Mouse (Mus musculus) limb, embryonic 14.5 days (tissue): ENCODE data around the gene Ndufa6. TPM values are rescaled to one million over a fixed set of nuclear protein-coding genes. Genes with fewer than 3 reads are reported as not detected.

ENCODE experiments used
- ATAC-seq: fragments of 200-750 bp; cut with Nextera tagmentation; 2 replicates; pipeline ENCODE4 v1.8.0; 2017; ENCODE audit warnings: low read depth, moderate number of reproducible peaks, moderate TSS enrichment; ENCODE audit not compliant: low FRiP score
- DNase-seq: peaks from one replicate; pipeline ENCODE4 v3.0.0-alpha.2; 2015; ENCODE audit warnings: low spot score
- H3K27ac ChIP-seq: fragments of 300-500 bp; sonication (generic); replicated peaks from 2 replicates; pipeline ENCODE4 v1.5.1; 2014; ENCODE audit warnings: low read depth, mild to moderate bottlenecking, low read length, moderate library complexity, mixed read lengths
- H3K27me3 ChIP-seq: fragments of 300-500 bp; sonication (generic); 2 replicates; pipeline ENCODE4 v1.6.1; 2014; ENCODE audit warnings: low read length, mixed read lengths; ENCODE audit not compliant: control insufficient read depth, insufficient read depth
- H3K36me3 ChIP-seq: fragments of 300-500 bp; sonication (generic); 2 replicates; pipeline ENCODE4 v1.6.1; 2014; ENCODE audit warnings: mild to moderate bottlenecking, low read length, moderate library complexity, mixed read lengths; ENCODE audit not compliant: control insufficient read depth, insufficient read depth
- H3K4me1 ChIP-seq: fragments of 300-500 bp; sonication (generic); 2 replicates; pipeline ENCODE4 v1.6.1; 2014; ENCODE audit warnings: antibody characterized with exemption, low read length, mixed read lengths; ENCODE audit not compliant: control insufficient read depth, insufficient read depth
- H3K4me2 ChIP-seq: fragments of 300-500 bp; sonication (generic); replicated peaks from 2 replicates; pipeline ENCODE4 v1.6.1; 2014; ENCODE audit warnings: low read depth, mild to moderate bottlenecking, low read length, moderate library complexity; ENCODE audit not compliant: severe bottlenecking
- H3K4me3 ChIP-seq: fragments of 300-500 bp; sonication (generic); replicated peaks from 2 replicates; pipeline ENCODE4 v1.5.1; 2014; ENCODE audit warnings: low read length
- H3K9ac ChIP-seq: fragments of 300-500 bp; sonication (generic); 2 replicates; pipeline ENCODE4 v1.6.1; 2014; ENCODE audit warnings: mild to moderate bottlenecking, low read depth, low read length, moderate library complexity; ENCODE audit not compliant: severe bottlenecking
- H3K9me3 ChIP-seq: fragments of 300-500 bp; sonication (generic); 2 replicates; pipeline ENCODE4 v1.6.1; 2016; ENCODE audit warnings: low read length; ENCODE audit not compliant: control insufficient read depth
- POLR2A ChIP-seq: fragments of 200-500 bp; IDR thresholded peaks from 2 replicates; pipeline ENCODE4 v1.8.0; 2012; ENCODE audit warnings: inconsistent platforms, mild to moderate bottlenecking, moderate library complexity, borderline replicate concordance; ENCODE audit not compliant: insufficient read depth, insufficient read length; ENCODE audit errors: extremely low read depth
- WGBS: fragments of 180-500 bp; shearing (Covaris S2); extraction: QIAGEN DNeasy Blood & Tissue Kit; methylation state at CpG from one replicate; pipeline ENCODE4 v1.1.7; 2014; 5-methylcytosine and 5-hydroxymethylcytosine counted together
- microRNA-seq: library from miRNA; unstranded; fragments of <30 nt; microRNA quantifications from one replicate; pipeline ENCODE4, GENCODE M21; 2016
- polyA plus RNA-seq, 2 experiments: library from polyadenylated mRNA; depleted of rRNA in 1 of 2; stranded (reverse) in 1 of 2; unstranded in 1 of 2; fragments of >200 nt; fragmentation: Nextera tagmentation in 1 of 2; extraction: Ambion mirVana in 1 of 2; gene quantifications; 2 replicates each; pipeline versions ENCODE4 v1.2.1 to v1.2.3; 2012 to 2014

The Ndufa6 gene
- polyA plus RNA-seq, 2 experiments, result 318 to 348 TPM

- no peak overlapping the region for H3K4me3 ChIP-seq
- no peak for TF ChIP-seq POLR2A
- H3K27ac ChIP-seq, result no peak overlapping the region
- H3K9me3 ChIP-seq, result no peaks in the 10 kb centered on the region
- no peak overlapping the region for H3K9ac ChIP-seq
- no peak for ATAC-seq
- 0 out of 2 replicates have a peak, but pooled peaks cover 3% of the 10 kb centered on the region for H3K4me1 ChIP-seq
- no peak for DNase-seq
- 50% methylated on average over 2 of the region's 2 CpGs for WGBS
- peaks cover 11% of the 10 kb centered on the region for H3K36me3 ChIP-seq
- no peak overlapping the region for H3K4me2 ChIP-seq
- H3K27me3 ChIP-seq, result no peaks in the 10 kb centered on the region
Measured at GRCm38 (mm10) chr15:82325382-82325781, 28.7 kb downstream of the Ndufa6 start.

DNA sequence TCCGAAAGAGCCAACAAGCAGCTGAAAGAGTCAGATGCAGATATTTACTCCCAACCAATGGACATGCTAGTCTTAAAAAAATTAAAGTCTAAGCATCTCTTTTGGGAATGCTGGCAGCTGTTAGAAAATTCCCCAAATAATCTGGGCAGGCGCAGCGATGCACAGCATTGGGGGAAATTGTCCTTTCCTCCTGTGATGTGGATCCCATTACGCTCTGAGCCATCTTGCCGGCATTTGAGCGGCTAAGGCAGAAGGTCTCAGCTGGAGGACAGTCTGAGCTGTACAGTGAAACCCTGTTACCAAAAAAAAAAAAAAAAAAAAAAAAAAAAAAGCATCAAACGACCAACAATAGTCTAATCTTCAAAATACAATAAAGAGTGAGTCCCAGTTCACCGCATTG lies 31.9 kb downstream of the Ndufa6 start:
- peak; percentile 55; the same call in 1 of the 2 replicates for ATAC-seq
- Histone ChIP-seq H3K27ac (no peak overlapping the region), H3K27me3 (no peaks in the 10 kb centered on the region), H3K4me3 (no peak overlapping the region), H3K4me1 (0 out of 2 replicates have a peak, but pooled peaks cover 3% of the 10 kb centered on the region), H3K36me3 (no peaks in the 10 kb centered on the region), H3K9me3 (no peaks in the 10 kb centered on the region), H3K9ac (no peak overlapping the region), H3K4me2 (no peak overlapping the region)
- 78% methylated on average over 8 of the region's 8 CpGs for WGBS
- peak; percentile 36 for DNase-seq
- TF ChIP-seq POLR2A, result no peak

DNA sequence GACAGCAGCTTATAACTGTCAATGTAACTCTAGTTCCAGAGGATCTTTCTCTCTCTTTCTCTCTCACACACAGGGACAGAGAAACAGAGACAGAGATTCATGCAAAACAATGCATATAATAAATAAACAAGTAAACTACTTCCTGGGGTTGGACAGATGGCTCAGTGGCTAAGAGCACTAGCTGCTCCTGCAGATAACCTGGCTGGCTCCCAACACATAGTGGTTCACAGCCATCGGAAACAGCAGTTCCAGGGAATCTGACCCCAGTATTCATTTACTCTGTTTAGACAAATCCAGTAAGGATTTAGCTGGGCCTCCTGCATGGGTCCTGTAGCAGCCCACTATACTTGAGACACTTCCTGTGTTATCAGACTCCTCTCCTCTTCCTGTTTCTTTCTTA lies 34.5 kb downstream of the Ndufa6 start:
- H3K9ac ChIP-seq, result no peak overlapping the region
- WGBS, result 93% methylated on average over 1 of the region's 1 CpGs
- no peak for ATAC-seq

DNA sequence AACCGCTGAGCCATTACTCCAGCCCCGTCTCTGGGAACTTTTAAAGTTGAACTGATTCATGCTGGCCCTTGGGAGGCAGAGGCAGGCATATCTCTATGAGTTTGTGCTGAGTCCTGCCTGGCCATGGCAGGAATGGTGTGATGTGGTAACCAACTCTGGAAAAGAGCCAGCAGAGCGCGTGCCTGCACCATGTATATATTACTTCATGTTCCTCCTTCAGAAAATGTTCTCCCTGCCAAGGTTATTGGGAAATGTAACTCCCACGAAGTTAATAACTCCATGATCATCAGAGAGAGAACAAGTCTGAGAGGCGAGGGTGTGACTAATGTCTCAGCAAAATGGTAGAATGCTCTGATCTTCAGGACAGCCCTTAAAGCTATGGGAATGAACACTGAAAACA lies 36.3 kb downstream of the Ndufa6 start:
- Histone ChIP-seq H3K4me3 (no peak overlapping the region), H3K4me2 (no peak overlapping the region), H3K36me3 (no peaks in the 10 kb centered on the region), H3K9me3 (no peaks in the 10 kb centered on the region), H3K4me1 (no peaks in the 10 kb centered on the region), H3K27me3 (no peaks in the 10 kb centered on the region), H3K9ac (no peak overlapping the region), H3K27ac (no peak overlapping the region)
- DNase-seq (no peak), ATAC-seq (no peak)
- no peak for TF ChIP-seq POLR2A
- 80% methylated on average over 6 of the region's 6 CpGs for WGBS

More for the DNA sequence above, 34.5 kb downstream of the Ndufa6 start:
- no peak overlapping the region for H3K4me3 ChIP-seq
- no peaks in the 10 kb centered on the region for H3K36me3 ChIP-seq
- no peak for DNase-seq
- H3K4me2 ChIP-seq, result no peak overlapping the region
- TF ChIP-seq POLR2A, result no peak
- H3K9me3 ChIP-seq, result no peaks in the 10 kb centered on the region
- H3K27me3 ChIP-seq, result no peaks in the 10 kb centered on the region
- no peak overlapping the region for H3K27ac ChIP-seq
- 0 out of 2 replicates have a peak, but pooled peaks cover 3% of the 10 kb centered on the region for H3K4me1 ChIP-seq

DNA sequence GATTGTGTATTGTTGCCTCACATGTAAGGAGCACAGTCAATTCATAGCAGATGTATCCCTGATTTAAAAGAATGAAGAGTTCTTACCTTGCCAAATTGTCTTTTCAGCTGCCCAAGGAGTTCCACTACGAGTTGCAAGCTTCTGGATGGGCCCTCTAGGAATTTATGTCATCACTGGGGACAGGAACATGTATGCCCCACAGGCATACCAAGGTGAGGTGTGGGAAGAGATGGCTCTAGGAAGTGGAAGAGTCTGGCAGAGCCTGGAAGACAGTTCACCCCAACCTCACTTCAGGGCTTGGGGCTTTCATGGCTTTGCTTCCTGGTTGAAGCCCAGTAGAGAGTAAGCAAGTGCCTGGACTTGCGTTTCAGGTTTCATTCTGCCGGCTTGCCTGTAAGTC lies 45.7 kb downstream of the Ndufa6 start:
- WGBS, result 64% methylated on average over 3 of the region's 3 CpGs
- no peak for DNase-seq
- no peak for TF ChIP-seq POLR2A
- Histone ChIP-seq H3K4me1 (no peaks in the 10 kb centered on the region), H3K27ac (no peak overlapping the region), H3K4me2 (no peak overlapping the region), H3K36me3 (no peaks in the 10 kb centered on the region), H3K9me3 (no peaks in the 10 kb centered on the region), H3K4me3 (no peak overlapping the region), H3K9ac (no peak overlapping the region), H3K27me3 (no peaks in the 10 kb centered on the region)
- no peak for ATAC-seq

GRCm38 (mm10) chr15:82307107-82307506 lies 47.0 kb downstream of the Ndufa6 start:
- Histone ChIP-seq H3K4me3 (no peak overlapping the region), H3K36me3 (no peaks in the 10 kb centered on the region), H3K27ac (no peak overlapping the region), H3K9ac (no peak overlapping the region), H3K27me3 (no peaks in the 10 kb centered on the region), H3K9me3 (no peaks in the 10 kb centered on the region), H3K4me2 (no peak overlapping the region), H3K4me1 (no peaks in the 10 kb centered on the region)
- TF ChIP-seq POLR2A, result no peak
- ATAC-seq, result no peak
- DNase-seq, result no peak
- 73% methylated on average over 3 of the region's 3 CpGs for WGBS

Small RNA genes within 50 kb of the gene (microRNA-seq; reads per million reads assigned to microRNA genes)
- not detected for gene Mir7684

Other genes with a start within 250 kb of the Ndufa6 start
- 39.6 and 40.7 TPM in 2 replicates for gene Ccdc134, start 226.4 kb downstream of the Ndufa6 start, polyA plus RNA-seq (2012; rRNA removed)
- gene Ccdc134, start 226.4 kb downstream of the Ndufa6 start, polyA plus RNA-seq (2014; fragmentation: Nextera tagmentation; extraction: Ambion mirVana), result 26.4 and 28.3 TPM in 2 replicates
- gene Srebf2, start 207.1 kb downstream of the Ndufa6 start, polyA plus RNA-seq (2012; rRNA removed), result 131 and 253 TPM in 2 replicates
- gene Srebf2, start 207.1 kb downstream of the Ndufa6 start, polyA plus RNA-seq (2014; fragmentation: Nextera tagmentation; extraction: Ambion mirVana), result 122 and 125 TPM in 2 replicates
- 1.1 and 1.5 TPM in 2 replicates for gene Shisa8, start 141.5 kb downstream of the Ndufa6 start, polyA plus RNA-seq (2012; rRNA removed)
- gene Shisa8, start 141.5 kb downstream of the Ndufa6 start, polyA plus RNA-seq (2014; fragmentation: Nextera tagmentation; extraction: Ambion mirVana), result 0.41 and 0.54 TPM in 2 replicates
- 0.29 and 0.46 TPM in 2 replicates for gene Tnfrsf13c, start 130.0 kb downstream of the Ndufa6 start, polyA plus RNA-seq (2012; rRNA removed)
- gene Tnfrsf13c, start 130.0 kb downstream of the Ndufa6 start, polyA plus RNA-seq (2014; fragmentation: Nextera tagmentation; extraction: Ambion mirVana), result 0.22 and 0.29 TPM in 2 replicates
- 39.4 and 43.3 TPM in 2 replicates for gene Cenpm, start 109.6 kb downstream of the Ndufa6 start, polyA plus RNA-seq (2012; rRNA removed)
- gene Cenpm, start 109.6 kb downstream of the Ndufa6 start, polyA plus RNA-seq (2014; fragmentation: Nextera tagmentation; extraction: Ambion mirVana), result 57.7 and 59.3 TPM in 2 replicates
- gene 1500009C09Rik, start 101.9 kb downstream of the Ndufa6 start, polyA plus RNA-seq (2012; rRNA removed), result 0.35 and 0.40 TPM in 2 replicates
- gene 1500009C09Rik, start 101.9 kb downstream of the Ndufa6 start, polyA plus RNA-seq (2014; fragmentation: Nextera tagmentation; extraction: Ambion mirVana), result not detected in 2 replicates
- 23.7 and 26.6 TPM in 2 replicates for gene Sept3, start 79.4 kb downstream of the Ndufa6 start, polyA plus RNA-seq (2012; rRNA removed)
- 12.0 and 13.3 TPM in 2 replicates for gene Sept3, start 79.4 kb downstream of the Ndufa6 start, polyA plus RNA-seq (2014; fragmentation: Nextera tagmentation; extraction: Ambion mirVana)
- gene Wbp2nl, start 55.4 kb downstream of the Ndufa6 start, polyA plus RNA-seq (2012; rRNA removed), result 0.24 and 0.47 TPM in 2 replicates
- gene Wbp2nl, start 55.4 kb downstream of the Ndufa6 start, polyA plus RNA-seq (2014; fragmentation: Nextera tagmentation; extraction: Ambion mirVana), result not detected in 2 replicates
- gene Naga, start 15.4 kb downstream of the Ndufa6 start, polyA plus RNA-seq (2012; rRNA removed), result 101 and 118 TPM in 2 replicates
- gene Naga, start 15.4 kb downstream of the Ndufa6 start, polyA plus RNA-seq (2014; fragmentation: Nextera tagmentation; extraction: Ambion mirVana), result 59.3 and 60.1 TPM in 2 replicates
- gene Pheta2, start 15.4 kb downstream of the Ndufa6 start, polyA plus RNA-seq (2012; rRNA removed), result 12.8 and 15.3 TPM in 2 replicates
- gene Pheta2, start 15.4 kb downstream of the Ndufa6 start, polyA plus RNA-seq (2014; fragmentation: Nextera tagmentation; extraction: Ambion mirVana), result 11.9 and 14.1 TPM in 2 replicates
- gene Smdt1, start 15.4 kb downstream of the Ndufa6 start, polyA plus RNA-seq (2012; rRNA removed), result 175 and 178 TPM in 2 replicates
- 255 and 258 TPM in 2 replicates for gene Smdt1, start 15.4 kb downstream of the Ndufa6 start, polyA plus RNA-seq (2014; fragmentation: Nextera tagmentation; extraction: Ambion mirVana)
- gene Cyp2d22, start 25.9 kb upstream of the Ndufa6 start, polyA plus RNA-seq (2012; rRNA removed), result 27.5 and 29.5 TPM in 2 replicates
- gene Cyp2d22, start 25.9 kb upstream of the Ndufa6 start, polyA plus RNA-seq (2014; fragmentation: Nextera tagmentation; extraction: Ambion mirVana), result 5.2 and 6.4 TPM in 2 replicates
- gene Cyp2d11, start 39.7 kb upstream of the Ndufa6 start, polyA plus RNA-seq (2012; rRNA removed), result not detected in 2 replicates
- not detected in 2 replicates for gene Cyp2d11, start 39.7 kb upstream of the Ndufa6 start, polyA plus RNA-seq (2014; fragmentation: Nextera tagmentation; extraction: Ambion mirVana)
- gene Cyp2d10, start 52.9 kb upstream of the Ndufa6 start, polyA plus RNA-seq (2012; rRNA removed), result not detected in 2 replicates
- gene Cyp2d10, start 52.9 kb upstream of the Ndufa6 start, polyA plus RNA-seq (2014; fragmentation: Nextera tagmentation; extraction: Ambion mirVana), result not detected in 2 replicates
- 0.26 TPM in 1 of 2 replicates, not detected in the other for gene Cyp2d9, start 79.1 kb upstream of the Ndufa6 start, polyA plus RNA-seq (2012; rRNA removed)
- not detected in 2 replicates for gene Cyp2d9, start 79.1 kb upstream of the Ndufa6 start, polyA plus RNA-seq (2014; fragmentation: Nextera tagmentation; extraction: Ambion mirVana)
- not detected in 2 replicates for gene Cyp2d12, start 200.8 kb upstream of the Ndufa6 start, polyA plus RNA-seq (2012; rRNA removed)
- not detected in 2 replicates for gene Cyp2d12, start 200.8 kb upstream of the Ndufa6 start, polyA plus RNA-seq (2014; fragmentation: Nextera tagmentation; extraction: Ambion mirVana)